Mouse (Mus musculus) kidney, adult 8-10 months (tissue): ENCODE results near the gene Maea.

ENCODE experiments used
- DNase-seq, 2 experiments: peaks; one replicate each; pipeline ENCODE4 v3.0.0; 2022

Gene Maea

DNA sequence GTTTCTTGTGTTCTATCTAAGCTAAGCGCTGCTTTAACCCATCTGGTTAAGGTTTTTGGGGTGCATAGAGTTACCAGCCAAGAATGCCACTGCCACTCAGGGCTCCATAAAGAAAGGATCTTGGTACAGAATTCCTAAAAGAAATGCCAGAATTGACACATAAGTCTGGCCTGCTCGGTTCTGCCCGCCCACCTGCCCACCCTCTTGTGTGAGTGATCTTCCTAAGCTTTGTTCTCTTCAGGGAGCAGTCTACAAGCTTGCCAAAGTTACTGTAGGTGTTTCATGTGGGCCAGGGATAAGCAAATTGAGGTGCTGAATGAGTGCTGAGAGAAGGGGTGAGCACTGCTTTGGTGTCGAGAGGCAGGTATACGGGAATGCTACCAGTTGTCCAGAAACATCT, 28.0 kb downstream of the Maea start:
- no peak for DNase-seq

DNA sequence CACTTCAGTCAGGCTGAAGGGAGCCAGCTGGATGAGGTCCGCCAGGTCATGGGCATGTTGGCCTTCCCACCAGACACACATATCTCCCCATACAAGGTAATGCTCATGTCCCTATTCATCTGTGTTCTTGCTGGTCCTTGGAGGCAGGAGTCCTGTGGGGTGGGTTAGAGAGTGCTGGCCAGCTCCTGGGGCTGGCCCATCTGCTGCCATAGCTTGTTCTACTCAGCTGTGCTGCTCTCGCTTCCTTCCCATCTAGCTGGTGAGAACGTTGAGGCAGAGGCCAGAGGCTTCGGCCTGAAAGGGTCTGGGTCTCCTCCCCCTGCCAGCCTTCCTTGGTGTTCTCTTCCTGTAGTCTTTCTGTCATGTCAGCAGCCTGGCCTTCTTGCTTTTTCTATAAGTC, 33.3 kb downstream of the Maea start:
- DNase-seq: no peak

- no peak for DNase-seq
Observed at GRCm38 (mm10) chr5:33371137-33371536, 35.8 kb downstream of the Maea start.

DNA sequence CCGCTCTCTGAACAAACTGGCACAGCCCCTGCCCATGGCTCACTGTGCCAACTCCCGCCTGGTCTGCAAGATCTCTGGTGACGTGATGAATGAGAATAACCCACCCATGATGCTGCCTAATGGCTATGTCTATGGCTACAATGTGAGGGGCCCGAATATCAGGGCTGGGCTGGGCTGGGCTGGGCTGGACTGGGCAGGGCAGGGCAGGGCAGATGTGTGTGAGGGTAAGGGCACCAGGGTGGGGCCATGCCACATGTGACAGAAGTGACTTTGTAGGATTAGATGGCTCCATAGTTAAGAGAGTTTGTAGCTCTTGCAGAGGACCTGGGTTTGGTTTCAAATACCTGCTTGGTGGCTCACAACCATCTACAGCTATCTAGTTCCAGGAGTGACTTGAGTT, 36.4 kb downstream of the Maea start:
- no peak for DNase-seq

DNA sequence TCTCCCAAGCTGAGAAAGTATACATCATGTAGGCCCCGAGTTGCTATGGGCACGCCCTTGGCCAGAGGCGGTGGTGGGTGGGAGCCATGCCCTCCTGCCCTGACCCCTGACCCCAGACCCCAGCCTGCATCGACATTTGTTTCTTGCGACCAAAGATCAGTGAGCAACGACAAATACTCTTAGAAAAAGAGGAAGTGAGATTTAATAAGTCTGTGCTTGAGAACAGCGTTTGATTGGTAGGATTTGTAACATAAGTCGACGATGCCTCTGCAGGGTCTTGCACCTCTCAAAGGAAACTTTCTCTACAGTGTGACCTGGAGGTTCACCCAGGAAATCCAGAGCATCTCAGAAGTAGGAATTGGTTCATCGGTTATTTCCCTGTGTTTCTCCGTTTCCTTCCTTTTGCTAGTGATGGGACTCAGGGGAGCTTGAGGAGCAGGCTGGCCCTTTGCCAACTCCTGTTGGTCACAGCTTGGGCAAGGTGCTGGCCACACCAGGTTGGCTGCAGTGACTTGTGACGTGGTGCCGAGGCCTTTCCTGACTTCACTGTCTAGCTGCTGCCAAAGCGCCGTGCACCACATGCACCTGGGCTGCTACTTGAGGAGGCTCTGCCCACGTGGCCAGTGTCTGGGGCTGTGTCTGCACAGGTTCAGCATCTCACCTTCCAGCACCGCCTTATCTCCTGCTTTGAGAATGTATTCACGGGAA, 37.2 kb downstream of the Maea start:
- DNase-seq: no peak

DNA sequence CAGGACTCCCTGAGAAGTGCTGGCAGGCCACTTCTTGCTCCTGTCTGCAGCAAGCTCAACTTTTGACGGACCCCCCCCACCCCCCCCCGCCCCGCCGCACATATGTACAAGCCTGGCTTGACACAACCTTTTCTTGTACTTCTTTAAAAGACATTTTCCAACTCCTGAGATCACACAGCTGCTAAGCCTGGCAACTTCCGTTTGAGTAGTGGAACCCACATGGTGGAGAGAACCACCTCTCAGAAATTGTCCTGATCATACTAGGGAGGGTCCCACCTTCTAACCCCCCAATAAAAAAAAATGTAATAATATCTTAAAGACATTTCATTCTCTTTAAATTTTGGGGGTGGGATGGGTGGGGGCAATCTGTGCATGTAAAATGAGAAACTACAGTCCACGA, 41.9 kb downstream of the Maea start:
- no peak for DNase-seq

DNA sequence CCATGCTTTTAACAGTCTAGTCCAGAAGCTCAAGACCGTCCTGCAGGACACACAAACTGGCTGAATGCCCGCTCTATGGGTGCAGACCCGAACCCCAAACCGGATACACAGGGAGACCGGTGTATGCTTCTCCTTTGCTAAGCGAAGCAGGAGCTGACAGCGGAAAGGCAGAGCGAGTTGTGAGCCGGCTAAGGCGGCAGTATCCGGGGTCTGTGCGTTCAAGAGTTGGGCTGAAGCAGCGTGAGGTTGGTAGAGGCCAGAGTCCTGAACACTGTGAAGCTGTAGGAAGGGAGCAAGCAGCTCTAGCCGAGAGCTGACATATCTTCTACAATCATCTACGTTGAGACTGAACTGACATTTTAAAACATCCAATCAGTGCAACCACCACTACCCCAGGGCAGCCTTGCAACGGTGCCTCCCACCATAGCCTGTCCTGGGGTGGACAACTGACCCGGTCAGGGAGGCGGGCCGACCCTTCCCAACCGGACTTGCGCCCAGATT, 42.5 kb downstream of the Maea start:
- peak in 1 of 2 experiments; percentile 21 for DNase-seq

DNA sequence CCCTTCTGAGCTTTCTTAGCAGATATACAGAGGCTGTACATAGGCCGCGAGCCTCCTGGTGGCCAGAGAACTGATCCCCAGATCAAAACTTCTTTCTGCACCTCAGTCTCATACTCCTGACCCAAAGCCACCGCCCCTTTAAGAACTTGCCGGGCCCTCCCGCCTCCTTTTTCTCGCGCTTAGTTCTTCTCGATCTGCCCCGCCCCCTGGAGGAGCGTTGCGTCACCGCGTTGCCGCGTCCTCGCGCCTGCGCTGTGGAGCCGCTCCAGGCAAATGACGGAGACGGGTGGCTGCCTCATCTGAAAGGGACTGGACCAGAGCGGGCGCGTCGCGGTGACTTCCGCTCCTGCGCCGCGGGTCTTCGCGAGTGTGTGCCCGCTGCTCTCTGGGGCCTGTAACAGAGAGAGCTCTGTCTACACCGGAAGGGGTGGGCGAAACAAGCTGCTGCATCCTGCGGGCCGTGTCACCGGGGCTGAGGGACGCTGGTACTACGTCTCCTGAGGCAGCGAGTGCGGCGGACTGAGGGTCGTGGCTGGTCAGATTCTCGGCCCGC, 43.1 kb downstream of the Maea start, which contains the start of gene Uvssa:
Gene Uvssa (plus strand): TSS at position 248 of the 553 bp plus-strand sequence.
- peak; percentile 98 to 99 for DNase-seq

DNA sequence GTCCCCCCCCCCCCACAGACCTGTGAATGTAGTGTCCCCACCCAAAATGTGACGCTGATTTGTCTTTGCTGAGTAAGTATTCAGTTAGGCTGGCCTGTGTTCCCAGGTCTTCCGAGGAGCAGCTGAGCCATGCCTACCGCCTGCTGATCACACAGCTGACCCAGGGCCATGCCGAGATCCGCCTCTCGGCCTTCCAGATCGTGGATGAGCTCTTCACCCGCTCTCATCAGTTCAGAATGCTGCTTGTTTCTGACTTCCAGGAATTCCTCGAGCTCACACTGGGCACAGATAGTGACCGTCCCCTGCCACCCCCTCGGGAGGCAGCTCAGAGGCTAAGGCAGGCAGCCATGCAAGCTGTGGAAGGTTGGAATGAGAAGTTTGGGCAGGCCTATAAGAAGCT, 52.2 kb downstream of the Maea start:
- no peak for DNase-seq

- peak; percentile 55 to 78 for DNase-seq
Observed at GRCm38 (mm10) chr5:33393803-33394202, 58.5 kb downstream of the Maea start.

GRCm38 (mm10) chr5:33395693-33396092, 60.4 kb downstream of the Maea start:
- no peak for DNase-seq

GRCm38 (mm10) chr5:33396828-33397227, 61.5 kb downstream of the Maea start:
- no peak for DNase-seq

DNA sequence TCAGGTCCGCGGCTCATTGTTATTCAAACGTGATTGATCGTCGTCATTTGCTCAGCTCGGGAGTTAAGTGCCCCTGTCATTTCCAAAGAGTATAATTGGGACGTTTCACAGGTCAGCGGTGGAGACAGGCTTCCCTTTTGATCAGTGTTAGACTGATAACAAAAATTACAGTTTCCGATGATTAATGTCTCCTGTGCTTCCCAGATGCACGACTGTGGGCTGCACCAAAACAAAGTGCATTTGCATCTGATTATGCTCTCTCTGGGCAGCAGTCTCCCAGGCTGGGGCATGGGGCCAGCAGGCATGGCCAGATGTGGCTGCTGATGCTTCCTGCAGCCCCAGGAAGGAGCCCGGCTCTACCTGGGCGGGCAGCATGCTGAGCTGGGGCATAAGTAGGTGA, 65.5 kb downstream of the Maea start:
- no peak for DNase-seq

DNA sequence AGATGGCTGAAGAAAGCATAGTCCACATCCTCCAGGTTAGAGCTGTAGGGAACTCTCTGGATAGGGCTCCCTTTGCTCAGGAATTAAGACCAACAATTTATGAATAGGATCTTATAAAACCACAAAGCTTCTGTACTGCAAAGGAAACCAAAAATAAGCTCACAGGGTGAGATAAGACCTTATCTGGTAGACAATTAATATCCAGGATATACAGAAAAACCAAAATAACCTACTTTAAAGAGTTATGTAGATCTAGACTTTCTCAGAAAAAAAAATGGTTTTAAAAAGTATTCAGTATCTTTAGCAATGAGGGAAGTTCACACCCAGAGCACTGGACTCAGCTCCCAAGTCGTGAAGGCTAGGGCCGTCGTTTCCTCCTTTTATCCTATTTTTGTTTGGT, 85.0 kb downstream of the Maea start:
- DNase-seq: no peak
